Mouse (Mus musculus): ENCODE data around the gene Rnf17. TPM values are rescaled to one million over a fixed set of nuclear protein-coding genes. Genes with fewer than 3 reads are reported as not detected.

Rnf17 gene
- polyA plus RNA-seq, 1 experiment from 2014 or later, result 1.6 TPM

- H3K27ac ChIP-seq (ENCODE audit: low read length), result no peak overlapping the region
- no peaks in the 10 kb centered on the region for H3K36me3 ChIP-seq (ENCODE audit: control insufficient read depth, insufficient read depth, low read length)
- no peak overlapping the region for H3K4me2 ChIP-seq (replicated peaks; ENCODE audit: low read depth, low read length)
- no peaks in the 10 kb centered on the region for H3K27me3 ChIP-seq (ENCODE audit: control insufficient read depth, insufficient read depth, low read length)
- 86% methylated on average over 4 of the region's 4 CpGs for WGBS
- H3K9ac ChIP-seq (replicated peaks; ENCODE audit: low read depth, low read length), result no peak overlapping the region
- H3K4me1 ChIP-seq (ENCODE audit: control insufficient read depth, insufficient read depth, low read length), result no peaks in the 10 kb centered on the region
- ATAC-seq (ENCODE audit: insufficient number of reproducible peaks, insufficient read depth, low FRiP score, low read depth), result no peak
- H3K4me3 ChIP-seq (ENCODE audit: low read depth, low read length), result no peak overlapping the region
- no peaks in the 10 kb centered on the region for H3K9me3 ChIP-seq (ENCODE audit: control insufficient read depth, low read depth, low read length)
These were observed 166.7 kb downstream of the Rnf17 start for GRCm38 (mm10) chr14:56569041-56569440.

GRCm38 (mm10) chr14:56571310-56572093, 169.1 kb downstream of the Rnf17 start:
- WGBS, result 1% methylated on average over 59 of the region's 59 CpGs
- no peaks in the 10 kb centered on the region for H3K27me3 ChIP-seq (ENCODE audit: control insufficient read depth, insufficient read depth, low read length)
- no peaks in the 10 kb centered on the region for H3K4me1 ChIP-seq (ENCODE audit: control insufficient read depth, insufficient read depth, low read length)
- peak overlapping the region; percentile 56; the same call in 1 of the 2 replicates for H3K27ac ChIP-seq (ENCODE audit: low read length)
- H3K4me3 ChIP-seq (ENCODE audit: low read depth, low read length), result peak overlapping the region; percentile 87
- peak overlapping the region; percentile 51 for H3K9ac ChIP-seq (replicated peaks; ENCODE audit: low read depth, low read length)
- no peaks in the 10 kb centered on the region for H3K36me3 ChIP-seq (ENCODE audit: control insufficient read depth, insufficient read depth, low read length)
- peak; percentile 98 for ATAC-seq (ENCODE audit: insufficient number of reproducible peaks, insufficient read depth, low FRiP score, low read depth)
- H3K4me2 ChIP-seq (replicated peaks; ENCODE audit: low read depth, low read length), result peak overlapping the region; percentile 54
- H3K9me3 ChIP-seq (ENCODE audit: control insufficient read depth, low read depth, low read length), result no peaks in the 10 kb centered on the region

- Histone ChIP-seq H3K27ac (ENCODE audit: low read length) (no peak overlapping the region), H3K4me1 (ENCODE audit: control insufficient read depth, insufficient read depth, low read length) (no peaks in the 10 kb centered on the region), H3K9ac (replicated peaks; ENCODE audit: low read depth, low read length) (no peak overlapping the region), H3K4me3 (ENCODE audit: low read depth, low read length) (no peak overlapping the region), H3K9me3 (ENCODE audit: control insufficient read depth, low read depth, low read length) (no peaks in the 10 kb centered on the region), H3K36me3 (ENCODE audit: control insufficient read depth, insufficient read depth, low read length) (no peaks in the 10 kb centered on the region), H3K4me2 (replicated peaks; ENCODE audit: low read depth, low read length) (peak overlapping the region; percentile 47), H3K27me3 (ENCODE audit: control insufficient read depth, insufficient read depth, low read length) (no peaks in the 10 kb centered on the region)
- 72% methylated on average over 2 of the region's 2 CpGs for WGBS
- ATAC-seq (ENCODE audit: insufficient number of reproducible peaks, insufficient read depth, low FRiP score, low read depth), result no peak
These were observed 170.2 kb downstream of the Rnf17 start for GRCm38 (mm10) chr14:56572546-56572945.

Other genes with a start within 250 kb of the Rnf17 start
- gene Gzmg, start 243.0 kb upstream of the Rnf17 start, polyA plus RNA-seq (2014; fragmentation: Nextera tagmentation; extraction: Ambion mirVana), result not detected in 2 replicates
- not detected in 2 replicates for gene Gzmn, start 228.0 kb upstream of the Rnf17 start, polyA plus RNA-seq (2014; fragmentation: Nextera tagmentation; extraction: Ambion mirVana)
- not detected in 2 replicates for gene Gzmf, start 191.2 kb upstream of the Rnf17 start, polyA plus RNA-seq (2014; fragmentation: Nextera tagmentation; extraction: Ambion mirVana)
- not detected in 2 replicates for gene Gzmc, start 167.9 kb upstream of the Rnf17 start, polyA plus RNA-seq (2014; fragmentation: Nextera tagmentation; extraction: Ambion mirVana)
- gene Gzmb, start 140.3 kb upstream of the Rnf17 start, polyA plus RNA-seq (2014; fragmentation: Nextera tagmentation; extraction: Ambion mirVana), result 0.41 and 1.0 TPM in 2 replicates
- 0.17 and 0.22 TPM in 2 replicates for gene Atp12a, start 37.5 kb upstream of the Rnf17 start, polyA plus RNA-seq (2014; fragmentation: Nextera tagmentation; extraction: Ambion mirVana)
- 8.9 and 9.4 TPM in 2 replicates for gene Cenpj, start 172.8 kb downstream of the Rnf17 start, polyA plus RNA-seq (2014; fragmentation: Nextera tagmentation; extraction: Ambion mirVana)
- 7.8 and 10.1 TPM in 2 replicates for gene Parp4, start 173.0 kb downstream of the Rnf17 start, polyA plus RNA-seq (2014; fragmentation: Nextera tagmentation; extraction: Ambion mirVana)

Data from stomach, embryonic 14.5 days (tissue).